Mouse (Mus musculus) heart, adult 2 months (tissue): ENCODE data around the gene Prkar2b.

Source experiments
- CTCF ChIP-seq: fragments of 200-600 bp; IDR thresholded peaks from 2 replicates; pipeline ENCODE4 v1.8.1; 2022; ENCODE audit warnings: antibody characterized with exemption, mild to moderate bottlenecking, moderate library complexity
- EP300 ChIP-seq: fragments of 200-500 bp; IDR thresholded peaks from 2 replicates; pipeline ENCODE4 v1.6.1; 2011; ENCODE audit warnings: low read depth, low read length, control low read depth; ENCODE audit not compliant: insufficient read depth
- POLR2A ChIP-seq: fragments of 200-500 bp; IDR thresholded peaks from 2 replicates; pipeline ENCODE4 v1.6.1; 2011; ENCODE audit warnings: mild to moderate bottlenecking, low read depth, low read length, control low read depth; ENCODE audit not compliant: insufficient read depth

DNA sequence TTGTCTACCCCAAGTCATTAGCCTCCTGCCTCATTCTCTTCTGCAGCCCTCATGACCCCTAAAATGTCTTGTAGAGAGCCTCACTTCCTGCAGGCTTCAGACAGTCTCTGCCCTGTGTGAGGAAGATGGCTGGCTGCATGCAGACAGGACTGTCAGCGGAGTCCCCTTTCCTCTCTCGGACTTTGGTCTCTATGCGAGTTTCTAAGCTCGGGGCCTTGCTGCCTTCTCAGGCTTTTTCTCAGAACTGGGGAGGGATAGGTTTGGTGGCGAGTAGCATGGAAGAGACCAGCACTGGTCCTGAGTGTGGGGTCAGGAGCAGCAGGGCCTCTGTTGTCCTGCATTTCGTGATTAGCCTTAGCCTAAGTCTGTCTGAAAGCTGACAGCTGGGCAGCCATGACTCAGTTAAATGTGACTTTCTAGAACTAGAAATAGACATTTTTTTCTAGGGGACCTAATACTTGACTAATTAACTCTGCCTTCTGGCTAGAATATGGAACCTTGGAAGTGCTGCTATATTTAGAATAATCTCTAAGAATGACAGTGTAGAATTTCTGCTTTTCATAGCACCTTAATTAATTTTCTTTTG, 148.0 kb downstream of the Prkar2b start:
- TF ChIP-seq POLR2A (no peak), CTCF (no peak), EP300 (no peak)
